Mouse (Mus musculus) heart, embryonic 16.5 days (tissue): ENCODE data around the gene Trim23. TPM values are rescaled to one million over a fixed set of nuclear protein-coding genes. Genes with fewer than 3 reads are reported as not detected.
A peak's percentile ranks its signal among the peaks of the same experiment; 100 is the strongest.

ENCODE experiments used
- ATAC-seq: fragments of 200-750 bp; cut with Nextera tagmentation; replicated peaks from 2 replicates; pipeline ENCODE4 v1.8.0; 2017; ENCODE audit warnings: moderate number of reproducible peaks; ENCODE audit not compliant: insufficient read depth, low FRiP score; ENCODE audit errors: extremely low read depth
- H3K27ac ChIP-seq: fragments of 300-500 bp; sonication (generic); 2 replicates; pipeline ENCODE4 v1.5.1; 2014; ENCODE audit warnings: mild to moderate bottlenecking, low read length, control low read depth, moderate library complexity
- H3K27me3 ChIP-seq: fragments of 300-500 bp; sonication (generic); 2 replicates; pipeline ENCODE4 v1.6.1; 2014; ENCODE audit warnings: low read length, mixed read lengths; ENCODE audit not compliant: control insufficient read depth, insufficient read depth
- H3K36me3 ChIP-seq: fragments of 300-500 bp; sonication (generic); 2 replicates; pipeline ENCODE4 v1.6.1; 2014; ENCODE audit not compliant: control insufficient read depth, insufficient read depth
- H3K4me1 ChIP-seq: fragments of 300-500 bp; sonication (generic); 2 replicates; pipeline ENCODE4 v1.6.1; 2014; ENCODE audit warnings: low read length, mixed read lengths; ENCODE audit not compliant: control insufficient read depth, insufficient read depth
- H3K4me2 ChIP-seq: fragments of 300-500 bp; sonication (generic); 2 replicates; pipeline ENCODE4 v1.6.1; 2014; ENCODE audit warnings: low read depth, mild to moderate bottlenecking, control low read depth, low read length
- H3K4me3 ChIP-seq: fragments of 300-500 bp; sonication (generic); 2 replicates; pipeline ENCODE4 v1.5.1; 2014; ENCODE audit warnings: mild to moderate bottlenecking, control low read depth, low read length
- H3K9ac ChIP-seq: fragments of 300-500 bp; sonication (generic); 2 replicates; pipeline ENCODE4 v1.6.1; 2014; ENCODE audit warnings: low read length, control low read depth
- H3K9me3 ChIP-seq: fragments of 300-500 bp; sonication (generic); replicated peaks from 2 replicates; pipeline ENCODE4 v1.6.1; 2016; ENCODE audit warnings: low read length; ENCODE audit not compliant: control insufficient read depth
- WGBS: fragments of 180-500 bp; shearing (Covaris S2); extraction: QIAGEN DNeasy Blood & Tissue Kit; methylation state at CpG from one replicate; pipeline ENCODE4 v1.1.7; 2014; 5-methylcytosine and 5-hydroxymethylcytosine counted together
- polyA plus RNA-seq: library from polyadenylated mRNA; unstranded; fragments of >200 nt; fragmentation: Nextera tagmentation; extraction: Ambion mirVana; gene quantifications from 2 replicates; pipeline ENCODE4 v1.2.1, GENCODE M21; 2015

Gene Trim23
- polyA plus RNA-seq = 12.9 and 16.0 TPM in 2 replicates

GRCm38 (mm10) chr13:104178650-104179121, at the start of gene Trim23:
Gene Trim23, plus strand, starts transcription at chr13:104178797.
- Histone ChIP-seq H3K36me3 (peaks cover 11% of the 10 kb centered on the region; the same call in 1 of the 2 replicates), H3K4me3 (peak within 1 kb of the TSS; percentile 98), H3K9ac (peak within 1 kb of the TSS; percentile 92), H3K4me2 (peak within 1 kb of the TSS; percentile 85), H3K4me1 (peaks cover 9% of the 10 kb centered on the region), H3K9me3 (no peaks in the 10 kb centered on the region), H3K27ac (peak within 1 kb of the TSS; percentile 89), H3K27me3 (no peaks in the 10 kb centered on the region)
- WGBS = under 1% methylated on average over 38 of the region's 38 CpGs
- ATAC-seq = peak; percentile 99

GRCm38 (mm10) chr13:104132561-104132960, 46.0 kb upstream of the Trim23 start:
- no peak for ATAC-seq
- Histone ChIP-seq H3K9me3 (no peaks in the 10 kb centered on the region), H3K9ac (no peak overlapping the region), H3K4me3 (no peak overlapping the region), H3K4me1 (no peaks in the 10 kb centered on the region), H3K4me2 (no peak overlapping the region), H3K27ac (no peak overlapping the region), H3K27me3 (no peaks in the 10 kb centered on the region), H3K36me3 (no peaks in the 10 kb centered on the region)
- 84% methylated on average over 2 of the region's 2 CpGs for WGBS

- H3K36me3 ChIP-seq = no peaks in the 10 kb centered on the region
- 78% methylated on average over 4 of the region's 4 CpGs for WGBS
- H3K4me1 ChIP-seq = 0 out of 2 replicates have a peak, but pooled peaks cover under 1% of the 10 kb centered on the region
- H3K9ac ChIP-seq = no peak overlapping the region
- H3K27me3 ChIP-seq = no peaks in the 10 kb centered on the region
- no peak for ATAC-seq
- no peak overlapping the region for H3K4me3 ChIP-seq
- H3K4me2 ChIP-seq = no peak overlapping the region
- H3K9me3 ChIP-seq = no peaks in the 10 kb centered on the region
- H3K27ac ChIP-seq = no peak overlapping the region
Observed at GRCm38 (mm10) chr13:104134510-104135085, 44.0 kb upstream of the Trim23 start.

- H3K4me2 ChIP-seq = peak overlapping the region; percentile 49; the same call in 1 of the 2 replicates
- WGBS = 37% methylated on average over 13 of the region's 13 CpGs
- no peaks in the 10 kb centered on the region for H3K9me3 ChIP-seq
- H3K27me3 ChIP-seq = no peaks in the 10 kb centered on the region
- 0 out of 2 replicates have a peak, but pooled peaks cover 3% of the 10 kb centered on the region for H3K4me1 ChIP-seq
- peaks cover 12% of the 10 kb centered on the region for H3K36me3 ChIP-seq
- no peak overlapping the region for H3K27ac ChIP-seq
- H3K4me3 ChIP-seq = peak overlapping the region; percentile 17; the same call in 1 of the 2 replicates
- no peak overlapping the region for H3K9ac ChIP-seq
- peak; percentile 52; the same call in 1 of the 2 replicates for ATAC-seq
Observed at GRCm38 (mm10) chr13:104139369-104140209, 39.0 kb upstream of the Trim23 start.

GRCm38 (mm10) chr13:104144871-104145270, 33.7 kb upstream of the Trim23 start:
- no peak overlapping the region for H3K9ac ChIP-seq
- no peak overlapping the region for H3K27ac ChIP-seq
- peaks cover 31% of the 10 kb centered on the region for H3K36me3 ChIP-seq
- H3K4me3 ChIP-seq = no peak overlapping the region
- H3K4me2 ChIP-seq = no peak overlapping the region
- WGBS = 79% methylated on average over 9 of the region's 9 CpGs
- no peak for ATAC-seq
- no peaks in the 10 kb centered on the region for H3K9me3 ChIP-seq
- H3K4me1 ChIP-seq = no peaks in the 10 kb centered on the region
- H3K27me3 ChIP-seq = no peaks in the 10 kb centered on the region

- no peaks in the 10 kb centered on the region for H3K9me3 ChIP-seq
- H3K4me3 ChIP-seq = no peak overlapping the region
- H3K27ac ChIP-seq = no peak overlapping the region
- H3K27me3 ChIP-seq = no peaks in the 10 kb centered on the region
- H3K4me1 ChIP-seq = no peaks in the 10 kb centered on the region
- WGBS = 92% methylated on average over 3 of the region's 3 CpGs
- H3K36me3 ChIP-seq = peaks cover 27% of the 10 kb centered on the region
- no peak overlapping the region for H3K4me2 ChIP-seq
- ATAC-seq = no peak
- no peak overlapping the region for H3K9ac ChIP-seq
Observed at GRCm38 (mm10) chr13:104145646-104146045, 33.0 kb upstream of the Trim23 start.

- no peaks in the 10 kb centered on the region for H3K4me1 ChIP-seq
- H3K36me3 ChIP-seq = peaks cover 21% of the 10 kb centered on the region
- H3K27me3 ChIP-seq = no peaks in the 10 kb centered on the region
- no peak overlapping the region for H3K27ac ChIP-seq
- H3K4me2 ChIP-seq = no peak overlapping the region
- no peak overlapping the region for H3K4me3 ChIP-seq
- no peaks in the 10 kb centered on the region for H3K9me3 ChIP-seq
- 91% methylated on average over 5 of the region's 5 CpGs for WGBS
- no peak overlapping the region for H3K9ac ChIP-seq
- no peak for ATAC-seq
Observed at GRCm38 (mm10) chr13:104154180-104154579, 24.4 kb upstream of the Trim23 start.

GRCm38 (mm10) chr13:104155106-104155505, 23.5 kb upstream of the Trim23 start:
- Histone ChIP-seq H3K36me3 (peaks cover 19% of the 10 kb centered on the region), H3K9me3 (no peaks in the 10 kb centered on the region), H3K27ac (no peak overlapping the region), H3K9ac (no peak overlapping the region), H3K4me3 (no peak overlapping the region), H3K4me2 (no peak overlapping the region), H3K27me3 (no peaks in the 10 kb centered on the region), H3K4me1 (no peaks in the 10 kb centered on the region)
- ATAC-seq = no peak
- WGBS = 89% methylated on average over 7 of the region's 7 CpGs

- Histone ChIP-seq H3K27ac (no peak overlapping the region), H3K4me1 (no peaks in the 10 kb centered on the region), H3K9me3 (no peaks in the 10 kb centered on the region), H3K27me3 (no peaks in the 10 kb centered on the region), H3K4me2 (no peak overlapping the region), H3K4me3 (no peak overlapping the region), H3K9ac (no peak overlapping the region), H3K36me3 (peaks cover 23% of the 10 kb centered on the region)
- no peak for ATAC-seq
- 87% methylated on average over 1 of the region's 1 CpGs for WGBS
Observed at GRCm38 (mm10) chr13:104155686-104156085, 22.9 kb upstream of the Trim23 start.
